ENCODE assay signal across 25 mouse cellular contexts in genomic region chr4:36659920-36660319, GRCm38 (mm10).
"Had no signal": no experiment of that assay in that cellular context is flagged by ENCODE, and none has a peak within 500 bp of the region (broad histone marks: within the 10 kb centered on the region; RNA-seq: fewer than 3 reads in every experiment).

No protein-coding gene starts in this region.

- H3K36me3 ChIP-seq: heart, embryonic 13.5 days; heart, embryonic 15.5 days; hindbrain, embryonic 13.5 days; hindbrain, embryonic 15.5 days; kidney, embryonic 15.5 days; limb, embryonic 13.5 days; limb, embryonic 15.5 days had no signal

- H3K4me3 ChIP-seq: heart, adult 2 months; heart, embryonic 13.5 days; heart, embryonic 15.5 days; hindbrain, embryonic 13.5 days; hindbrain, embryonic 15.5 days; kidney, embryonic 15.5 days; limb, embryonic 13.5 days; limb, embryonic 15.5 days had no signal

- H3K27ac ChIP-seq: heart, adult 2 months; heart, embryonic 13.5 days; heart, embryonic 15.5 days; hindbrain, embryonic 13.5 days; hindbrain, embryonic 15.5 days; hindbrain, postnatal 0 days; kidney, embryonic 15.5 days; kidney, postnatal 0 days; limb, embryonic 13.5 days; limb, embryonic 15.5 days had no signal

- DNase-seq: gastrocnemius, postnatal 14 days; gastrocnemius, postnatal 36 days; heart, adult 11 months; heart, adult 2 months; heart, postnatal 14 days; heart, postnatal 36 days; kidney, adult 11 months; kidney, adult 2 months; kidney, adult 9 months; kidney, postnatal 14 days; kidney, postnatal 36 days; layer of hippocampus, adult 9-11 months; layer of hippocampus, postnatal 36 days; left cerebral cortex, postnatal 4 days had no signal

- H3K9ac ChIP-seq: heart, embryonic 13.5 days; heart, embryonic 15.5 days; hindbrain, embryonic 13.5 days; hindbrain, embryonic 15.5 days; kidney, embryonic 15.5 days; limb, embryonic 13.5 days; limb, embryonic 15.5 days had no signal

- H3K4me2 ChIP-seq: heart, embryonic 11.5 days; heart, embryonic 13.5 days; heart, embryonic 15.5 days; hindbrain, embryonic 13.5 days; hindbrain, embryonic 15.5 days; kidney, embryonic 15.5 days; limb, embryonic 13.5 days; limb, embryonic 15.5 days had no signal

- H3K4me1 ChIP-seq: heart, embryonic 13.5 days; heart, embryonic 15.5 days; hindbrain, embryonic 13.5 days; hindbrain, embryonic 15.5 days; kidney, embryonic 15.5 days; limb, embryonic 13.5 days; limb, embryonic 15.5 days had no signal

- H3K9me3 ChIP-seq: heart, embryonic 13.5 days; heart, embryonic 15.5 days; hindbrain, embryonic 13.5 days; hindbrain, embryonic 15.5 days; kidney, embryonic 15.5 days; limb, embryonic 13.5 days; limb, embryonic 15.5 days had no signal

- ATAC-seq: hindbrain, postnatal 0 days; intestine, embryonic 16.5 days had no signal

- H3K27me3 ChIP-seq: heart, embryonic 13.5 days; heart, embryonic 15.5 days; hindbrain, embryonic 13.5 days; hindbrain, embryonic 15.5 days; kidney, embryonic 15.5 days; limb, embryonic 13.5 days; limb, embryonic 15.5 days had no signal
